Mouse (Mus musculus): ENCODE data around the gene Tm7sf3. TPM values are rescaled to one million over a fixed set of nuclear protein-coding genes. Genes with fewer than 3 reads are reported as not detected.

Gene Tm7sf3
- total and polyA plus RNA-seq, 3 experiments, result 18.3 to 27.1 TPM; not detected in 1

- H3K79me2 ChIP-seq (ENCODE audit: control insufficient read depth, insufficient read depth, low read length, poor library complexity), result no peaks in the 10 kb centered on the region
- H3K27me3 ChIP-seq (ENCODE audit: control insufficient read depth in 1 of 2, insufficient read depth in 2 of 2, low read length in 2 of 2), result no peaks in the 10 kb centered on the region
- H3K9me3 ChIP-seq (replicated peaks; ENCODE audit: insufficient read depth, low read length), result no peaks in the 10 kb centered on the region
- H3K9ac ChIP-seq (ENCODE audit: control insufficient read depth, low read depth, low read length, poor library complexity, severe bottlenecking), result peak overlapping the region; percentile 1; the same call in 1 of the 2 replicates
- H3K4me1 ChIP-seq (ENCODE audit: control insufficient read depth in 1 of 2, insufficient read depth in 2 of 2, low read length in 2 of 2), result peaks cover 20 to 28% of the 10 kb centered on the region in 2 experiments
- H3K36me3 ChIP-seq (ENCODE audit: control insufficient read depth in 1 of 2, insufficient read depth in 2 of 2, low read length in 2 of 2), result peaks cover 0 to 20% of the 10 kb centered on the region in 2 experiments; a peak in 2 of 4 replicates
- DNase-seq (ENCODE audit: low read depth, low spot score), result no peak
- TF ChIP-seq ZKSCAN1 (IDR thresholded peaks at IDR 0.05; ENCODE audit: low read depth, low read length) (no peak), RCOR1 (IDR thresholded peaks at IDR 0.05; ENCODE audit: low read depth, low read length) (no peak), BHLHE40 (IDR thresholded peaks at IDR 0.05; ENCODE audit: borderline replicate concordance, low read depth, low read length) (no peak), NRF1 (IDR thresholded peaks at IDR 0.05; ENCODE audit: insufficient read depth, low read depth, low read length, poor library complexity, severe bottlenecking) (no peak), MYC (IDR thresholded peaks at IDR 0.05; ENCODE audit: low read depth, low read length) (no peak), NELFE (IDR thresholded peaks at IDR 0.05; ENCODE audit: low read depth, low read length) (no peak), ETS1 (IDR thresholded peaks at IDR 0.05; ENCODE audit: low read depth, low read length) (no peak), EP300 (IDR thresholded peaks at IDR 0.05; ENCODE audit: low read depth in 1 of 2, low read length in 2 of 2) (no peak), MAZ (IDR thresholded peaks at IDR 0.05; ENCODE audit: low read depth, low read length) (no peak), E2F4 (IDR thresholded peaks at IDR 0.05; ENCODE audit: borderline replicate concordance, low read depth, low read length) (no peak)
- H3K27ac ChIP-seq (ENCODE audit: control insufficient read depth, low read depth, low read length), result no peak overlapping the region
- no peak overlapping the region; a peak in 1 of 4 replicates for H3K4me3 ChIP-seq (ENCODE audit: control insufficient read depth in 1 of 2, insufficient read depth in 1 of 2, low read depth in 2 of 2, low read length in 2 of 2)
Measured at GRCm38 (mm10) chr6:146674420-146674819, 31.8 kb upstream of the Tm7sf3 start.

- Histone ChIP-seq H3K9me3 (replicated peaks; ENCODE audit: insufficient read depth, low read length) (no peaks in the 10 kb centered on the region), H3K4me3 (ENCODE audit: control insufficient read depth in 1 of 2, insufficient read depth in 1 of 2, low read depth in 2 of 2, low read length in 2 of 2) (no peak overlapping the region), H3K36me3 (ENCODE audit: control insufficient read depth in 1 of 2, insufficient read depth in 2 of 2, low read length in 2 of 2) (peaks cover 0 to 24% of the 10 kb centered on the region in 2 experiments; a peak in 2 of 4 replicates), H3K27me3 (ENCODE audit: control insufficient read depth in 1 of 2, insufficient read depth in 2 of 2, low read length in 2 of 2) (no peaks in the 10 kb centered on the region), H3K4me1 (ENCODE audit: control insufficient read depth in 1 of 2, insufficient read depth in 2 of 2, low read length in 2 of 2) (peaks cover 25 to 30% of the 10 kb centered on the region in 2 experiments), H3K79me2 (ENCODE audit: control insufficient read depth, insufficient read depth, low read length, poor library complexity) (no peaks in the 10 kb centered on the region), H3K9ac (ENCODE audit: control insufficient read depth, low read depth, low read length, poor library complexity, severe bottlenecking) (no peak overlapping the region), H3K27ac (ENCODE audit: control insufficient read depth, low read depth, low read length) (no peak overlapping the region)
- TF ChIP-seq ZKSCAN1 (IDR thresholded peaks at IDR 0.05; ENCODE audit: low read depth, low read length) (no peak), HCFC1 (IDR thresholded peaks at IDR 0.05; ENCODE audit: low read depth, low read length) (no peak), ZMIZ1 (IDR thresholded peaks at IDR 0.05; ENCODE audit: low read depth, low read length) (no peak)
- no peak for DNase-seq (ENCODE audit: low read depth, low spot score)
Measured at GRCm38 (mm10) chr6:146673696-146674095, 31.1 kb upstream of the Tm7sf3 start.

- DNase-seq (ENCODE audit: low read depth, low spot score), result no peak
- Histone ChIP-seq H3K27me3 (ENCODE audit: control insufficient read depth in 1 of 2, insufficient read depth in 2 of 2, low read length in 2 of 2) (no peaks in the 10 kb centered on the region), H3K27ac (ENCODE audit: control insufficient read depth, low read depth, low read length) (no peak overlapping the region), H3K4me1 (ENCODE audit: control insufficient read depth in 1 of 2, insufficient read depth in 2 of 2, low read length in 2 of 2) (peaks cover 18 to 24% of the 10 kb centered on the region in 2 experiments), H3K4me3 (ENCODE audit: control insufficient read depth in 1 of 2, insufficient read depth in 1 of 2, low read depth in 2 of 2, low read length in 2 of 2) (no peak overlapping the region), H3K79me2 (ENCODE audit: control insufficient read depth, insufficient read depth, low read length, poor library complexity) (no peaks in the 10 kb centered on the region), H3K9ac (ENCODE audit: control insufficient read depth, low read depth, low read length, poor library complexity, severe bottlenecking) (no peak overlapping the region), H3K36me3 (ENCODE audit: control insufficient read depth in 1 of 2, insufficient read depth in 2 of 2, low read length in 2 of 2) (peaks cover 0 to 19% of the 10 kb centered on the region in 2 experiments; a peak in 2 of 4 replicates), H3K9me3 (replicated peaks; ENCODE audit: insufficient read depth, low read length) (no peaks in the 10 kb centered on the region)
- TF ChIP-seq JUND (IDR thresholded peaks at IDR 0.05; ENCODE audit: low read depth, low read length), result no peak
- TF ChIP-seq ZKSCAN1 (IDR thresholded peaks at IDR 0.05; ENCODE audit: low read depth, low read length), result no peak
- TF ChIP-seq TAL1 (IDR thresholded peaks at IDR 0.05; ENCODE audit: low read length), result no peak
- TF ChIP-seq CTCF (IDR thresholded peaks at IDR 0.05 in 2 of 3, conservative IDR thresholded peaks at IDR 0.05 in 1 of 3; ENCODE audit: control insufficient read depth in 1 of 3, insufficient read depth in 1 of 3, low read depth in 2 of 3, low read length in 3 of 3, poor library complexity in 1 of 3, severe bottlenecking in 1 of 3), result no peak
- TF ChIP-seq ZMIZ1 (IDR thresholded peaks at IDR 0.05; ENCODE audit: low read depth, low read length), result no peak
- no peak for TF ChIP-seq USF1 (IDR thresholded peaks at IDR 0.05; ENCODE audit: low read depth, low read length)
- TF ChIP-seq NELFE (IDR thresholded peaks at IDR 0.05; ENCODE audit: low read depth, low read length), result no peak
- TF ChIP-seq RCOR1 (IDR thresholded peaks at IDR 0.05; ENCODE audit: low read depth, low read length), result no peak
- no peak for TF ChIP-seq POLR2AphosphoS2 (IDR thresholded peaks at IDR 0.05; ENCODE audit: low read length)
- no peak for TF ChIP-seq MXI1 (IDR thresholded peaks at IDR 0.05; ENCODE audit: low read depth, low read length)
- no peak for TF ChIP-seq E2F4 (IDR thresholded peaks at IDR 0.05; ENCODE audit: borderline replicate concordance, low read depth, low read length)
- no peak for TF ChIP-seq GABPA (IDR thresholded peaks at IDR 0.05; ENCODE audit: low read depth, low read length)
- TF ChIP-seq MYB (IDR thresholded peaks at IDR 0.05; ENCODE audit: low read depth, low read length), result no peak
- TF ChIP-seq CHD2 (IDR thresholded peaks at IDR 0.05; ENCODE audit: low read length), result no peak
- TF ChIP-seq POLR2A (IDR thresholded peaks at IDR 0.05; ENCODE audit: control insufficient read depth in 1 of 2, insufficient read depth in 1 of 2, low read depth in 1 of 2, low read length in 2 of 2, poor library complexity in 1 of 2), result no peak
Measured at GRCm38 (mm10) chr6:146672106-146672505, 29.5 kb upstream of the Tm7sf3 start.
